Mouse (Mus musculus) embryo, embryonic 10 days (tissue): ENCODE measurements around the gene Pde1b.

Experiments
- DNase-seq: peaks from one replicate; pipeline ENCODE4 v3.0.0-alpha.2; 2015; ENCODE audit warnings: low spot score

Pde1b gene

GRCm38 (mm10) chr15:103509317-103509716 lies 6.5 kb downstream of the Pde1b start:
- no peak for DNase-seq

- no peak for DNase-seq
Measured at GRCm38 (mm10) chr15:103511652-103512051, 8.8 kb downstream of the Pde1b start.

GRCm38 (mm10) chr15:103513621-103514031 lies 10.8 kb downstream of the Pde1b start:
- no peak for DNase-seq

GRCm38 (mm10) chr15:103514119-103514518 lies 11.3 kb downstream of the Pde1b start:
- DNase-seq, result peak; percentile 94

- DNase-seq, result no peak
Measured at GRCm38 (mm10) chr15:103514914-103515313, 12.1 kb downstream of the Pde1b start.

- DNase-seq, result peak; percentile 79
Measured at GRCm38 (mm10) chr15:103518600-103519385, 16.0 kb downstream of the Pde1b start.

GRCm38 (mm10) chr15:103519386-103520378 lies 16.8 kb downstream of the Pde1b start:
- DNase-seq, result peak; percentile 78

GRCm38 (mm10) chr15:103522458-103523099 lies 19.7 kb downstream of the Pde1b start:
- no peak for DNase-seq

- DNase-seq, result peak; percentile 34
Measured at GRCm38 (mm10) chr15:103523156-103523555, 20.3 kb downstream of the Pde1b start.

- DNase-seq, result peak; percentile 89
Measured at GRCm38 (mm10) chr15:103530372-103530771, 27.5 kb downstream of the Pde1b start.

GRCm38 (mm10) chr15:103534054-103534620 lies 31.3 kb downstream of the Pde1b start:
- DNase-seq, result no peak

- no peak for DNase-seq
Measured at GRCm38 (mm10) chr15:103535030-103535429, 32.2 kb downstream of the Pde1b start.

GRCm38 (mm10) chr15:103535786-103536185 lies 33.0 kb downstream of the Pde1b start:
- DNase-seq, result no peak

GRCm38 (mm10) chr15:103536456-103536855 lies 33.6 kb downstream of the Pde1b start:
- no peak for DNase-seq

GRCm38 (mm10) chr15:103537011-103537821 lies 34.4 kb downstream of the Pde1b start:
- peak; percentile 48 for DNase-seq

- DNase-seq, result peak; percentile 88
Measured at GRCm38 (mm10) chr15:103537822-103538213, 35.0 kb downstream of the Pde1b start, which contains the start of gene Ppp1r1a. Gene Ppp1r1a, minus strand, starts transcription at chr15:103538003.

GRCm38 (mm10) chr15:103539259-103539658 lies 36.4 kb downstream of the Pde1b start:
- no peak for DNase-seq

GRCm38 (mm10) chr15:103540646-103541045 lies 37.8 kb downstream of the Pde1b start:
- no peak for DNase-seq

GRCm38 (mm10) chr15:103542526-103542925 lies 39.7 kb downstream of the Pde1b start:
- DNase-seq, result no peak

GRCm38 (mm10) chr15:103547983-103548382 lies 45.1 kb downstream of the Pde1b start:
- DNase-seq, result no peak

GRCm38 (mm10) chr15:103549475-103549874 lies 46.6 kb downstream of the Pde1b start:
- DNase-seq, result no peak
